Mouse (Mus musculus) CH12.LX (cell line): ENCODE data around the gene Cyp1a1. TPM values are rescaled to one million over a fixed set of nuclear protein-coding genes. Genes with fewer than 3 reads are reported as not detected.

Experiments
- DNase-seq: peaks from one replicate; pipeline ENCODE4 v3.0.0-alpha.2; 2013; ENCODE audit errors: extremely low read depth
- H3K27ac ChIP-seq: 2 replicates; pipeline ENCODE4 v1.5.1; 2012; ENCODE audit warnings: low read depth, mild to moderate bottlenecking, control low read depth, moderate library complexity; ENCODE audit not compliant: insufficient read depth
- H3K27me3 ChIP-seq: replicated peaks from 2 replicates; pipeline ENCODE3; 2012; ENCODE audit warnings: inconsistent platforms
- H3K36me3 ChIP-seq, 2 experiments: replicated peaks in 1 of 2; 2 replicates each; pipeline versions ENCODE3 to v1.6.1; 2012; ENCODE audit warnings: inconsistent platforms in 1 of 2, low read length in 1 of 2, mild to moderate bottlenecking in 1 of 2, mixed read lengths in 1 of 2, moderate library complexity in 1 of 2; ENCODE audit not compliant: control insufficient read depth in 1 of 2, insufficient read depth in 1 of 2
- H3K4me1 ChIP-seq, 2 experiments: 2 replicates each; pipeline ENCODE4 v1.6.1; 2012; ENCODE audit warnings: inconsistent platforms in 1 of 2, moderate library complexity in 1 of 2; ENCODE audit not compliant: insufficient read depth in 2 of 2, control insufficient read depth in 1 of 2
- H3K4me2 ChIP-seq: 2 replicates; pipeline ENCODE4 v1.6.1; 2012; ENCODE audit warnings: low read depth, mild to moderate bottlenecking, control low read depth; ENCODE audit not compliant: poor library complexity, insufficient read depth, severe bottlenecking
- H3K4me3 ChIP-seq, 3 experiments: fragments of 150-350 bp in 1 of 3; sonication (generic) in 1 of 3; replicated peaks in 1 of 3; 2 replicates each; pipeline versions ENCODE3 to v1.5.1; 2011 to 2012; ENCODE audit warnings: low read depth in 2 of 3, low read length in 2 of 3, mild to moderate bottlenecking in 2 of 3, moderate library complexity in 2 of 3, control low read depth in 1 of 3, improper control_type of control experiment in 1 of 3, inconsistent platforms in 1 of 3, mixed read lengths in 1 of 3; ENCODE audit not compliant: poor library complexity in 1 of 3
- H3K79me2 ChIP-seq: replicated peaks from 2 replicates; pipeline ENCODE4 v1.6.1; 2012; ENCODE audit warnings: mild to moderate bottlenecking, moderate library complexity; ENCODE audit not compliant: control insufficient read depth, poor library complexity, insufficient read depth, severe bottlenecking; ENCODE audit errors: extremely low read depth
- H3K9ac ChIP-seq: 2 replicates; pipeline ENCODE4 v1.6.1; 2012; ENCODE audit warnings: low read depth, mild to moderate bottlenecking, control low read depth, moderate library complexity; ENCODE audit not compliant: insufficient read depth
- H3K9me3 ChIP-seq: replicated peaks from 2 replicates; pipeline ENCODE3; 2012; ENCODE audit warnings: low read length, inconsistent platforms, mixed read lengths
- BHLHE40 ChIP-seq: IDR thresholded peaks from 2 replicates; pipeline ENCODE4 v1.6.1; 2011; ENCODE audit warnings: mild to moderate bottlenecking, low read depth, low read length, improper control_type of control experiment
- CHD2 ChIP-seq: IDR thresholded peaks from 2 replicates; pipeline ENCODE4 v1.6.1; 2011; ENCODE audit warnings: low read length, improper control_type of control experiment
- CTCF ChIP-seq, 2 experiments: IDR thresholded peaks in 1 of 2; conservative IDR thresholded peaks in 1 of 2; 2 replicates each; pipeline ENCODE4 v1.5.1; 2011 to 2012; ENCODE audit warnings: low read depth in 2 of 2, low read length in 2 of 2, improper control_type of control experiment in 1 of 2, inconsistent platforms in 1 of 2, mild to moderate bottlenecking in 1 of 2, moderate library complexity in 1 of 2
- E2F4 ChIP-seq: IDR thresholded peaks from 2 replicates; pipeline ENCODE4 v1.6.1; 2011; ENCODE audit warnings: low read depth, low read length, improper control_type of control experiment; ENCODE audit not compliant: insufficient replicate concordance
- ELF1 ChIP-seq: IDR thresholded peaks from 2 replicates; pipeline ENCODE4 v1.6.1; 2014; ENCODE audit warnings: low read depth, mild to moderate bottlenecking, inconsistent platforms, low read length, improper control_type of control experiment
- GABPA ChIP-seq: IDR thresholded peaks from 2 replicates; pipeline ENCODE4 v1.6.1; 2012; ENCODE audit warnings: low read depth, low read length, improper control_type of control experiment, inconsistent platforms; ENCODE audit not compliant: insufficient replicate concordance
- JUND ChIP-seq: conservative IDR thresholded peaks from 2 replicates; pipeline ENCODE4 v1.6.1; 2011; ENCODE audit warnings: low read depth, low read length, improper control_type of control experiment
- MAFK ChIP-seq: IDR thresholded peaks from 2 replicates; pipeline ENCODE4 v1.6.1; 2011; ENCODE audit warnings: low read length, improper control_type of control experiment; ENCODE audit not compliant: insufficient replicate concordance
- MAX ChIP-seq: IDR thresholded peaks from 2 replicates; pipeline ENCODE4 v1.6.1; 2011; ENCODE audit warnings: low read length, improper control_type of control experiment
- MAZ ChIP-seq: IDR thresholded peaks from 2 replicates; pipeline ENCODE4 v1.6.1; 2012; ENCODE audit warnings: low read depth, mild to moderate bottlenecking, inconsistent platforms, low read length, improper control_type of control experiment, moderate library complexity
- MEF2A ChIP-seq: IDR thresholded peaks from 2 replicates; pipeline ENCODE4 v1.6.1; 2014; ENCODE audit warnings: low read depth, mild to moderate bottlenecking, inconsistent platforms, low read length, improper control_type of control experiment, borderline replicate concordance
- NELFE ChIP-seq: IDR thresholded peaks from 2 replicates; pipeline ENCODE4 v1.6.1; 2011; ENCODE audit warnings: low read depth, low read length, improper control_type of control experiment
- POLR2AphosphoS2 ChIP-seq: IDR thresholded peaks from 2 replicates; pipeline ENCODE4 v1.6.1; 2011; ENCODE audit warnings: low read depth, low read length, improper control_type of control experiment
- RAD21 ChIP-seq: IDR thresholded peaks from 2 replicates; pipeline ENCODE4 v1.6.1; 2011; ENCODE audit warnings: low read depth, mild to moderate bottlenecking, low read length, improper control_type of control experiment, moderate library complexity
- RCOR1 ChIP-seq: conservative IDR thresholded peaks from 2 replicates; pipeline ENCODE4 v1.6.1; 2012; ENCODE audit warnings: low read depth, mild to moderate bottlenecking, inconsistent platforms, low read length, improper control_type of control experiment
- SIN3A ChIP-seq: IDR thresholded peaks from 2 replicates; pipeline ENCODE4 v1.6.1; 2012; ENCODE audit warnings: low read length, improper control_type of control experiment, inconsistent platforms
- SMC3 ChIP-seq: IDR thresholded peaks from 2 replicates; pipeline ENCODE4 v1.6.1; 2011; ENCODE audit warnings: low read depth, low read length, improper control_type of control experiment
- USF1 ChIP-seq: IDR thresholded peaks from 2 replicates; pipeline ENCODE4 v1.6.1; 2014; ENCODE audit warnings: low read depth, mild to moderate bottlenecking, inconsistent platforms, low read length, improper control_type of control experiment
- ZKSCAN1 ChIP-seq: IDR thresholded peaks from 2 replicates; pipeline ENCODE4 v1.6.1; 2012; ENCODE audit warnings: low read depth, inconsistent platforms, low read length, improper control_type of control experiment, borderline replicate concordance
- ZMIZ1 ChIP-seq: IDR thresholded peaks from 2 replicates; pipeline ENCODE4 v1.6.1; 2012; ENCODE audit warnings: low read depth, mild to moderate bottlenecking, inconsistent platforms, low read length, improper control_type of control experiment
- ZNF384 ChIP-seq: IDR thresholded peaks from 2 replicates; pipeline ENCODE4 v1.6.1; 2012; ENCODE audit warnings: low read depth, low read length, improper control_type of control experiment, inconsistent platforms
- dilution Hi-C: fragments of 300-500 bp; cut with MboI; formaldehyde crosslinking; loops from 2 replicates; pipeline ENCODE4 v1.14.3; 2020; ENCODE audit warnings: low sequenced_read_pairs; ENCODE audit not compliant: extremely low pct_unique_long_range_greater_than_20kb, extremely low pct_ligation_motif_present
- in situ Hi-C: fragments of 300-500 bp; cut with MboI; formaldehyde crosslinking; loops from 3 replicates; pipeline ENCODE4 v1.14.3; 2019; ENCODE audit warnings: low sequenced_read_pairs, low pct_ligation_motif_present, low pct_unique_long_range_greater_than_20kb, mixed read lengths
- polyA plus RNA-seq: library from polyadenylated mRNA; unstranded; fragments of >175 nt; gene quantifications from 2 replicates; pipeline ENCODE4 v1.2.1, GENCODE M21; 2012; ENCODE audit warnings: low read depth; ENCODE audit not compliant: insufficient read length
- total RNA-seq, 2 experiments: library from RNA; depleted of rRNA; stranded (reverse); fragments of 300-350 nt in 1 of 2; fragments of >200 nt in 1 of 2; gene quantifications; 2 replicates each; pipeline ENCODE4 v1.2.3; 2012 to 2014

Cyp1a1 gene
- total and polyA plus RNA-seq, 3 experiments, result 0.11 to 0.13 TPM; not detected in 1

DNA sequence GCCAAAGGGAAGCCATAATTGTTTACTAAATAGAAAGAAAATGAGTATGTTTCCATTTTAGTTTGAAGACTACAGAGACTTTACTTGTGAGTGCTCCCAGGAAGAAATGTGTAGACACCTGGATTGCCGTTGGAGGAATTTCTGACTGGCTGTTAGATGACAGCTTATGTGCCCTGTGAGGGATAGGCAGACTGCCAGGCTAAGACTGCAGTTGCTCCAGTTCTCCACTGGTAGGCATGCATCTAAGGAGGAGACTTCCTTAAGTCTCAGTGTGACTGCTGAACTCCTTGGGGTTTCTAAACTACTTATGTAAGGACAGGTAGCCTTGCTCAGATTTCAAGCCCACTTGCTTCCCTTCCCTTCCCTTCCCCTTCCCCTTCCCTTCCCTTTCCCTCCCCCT, 40.6 kb downstream of the Cyp1a1 start:
- Histone ChIP-seq H3K4me1 (no peaks in the 10 kb centered on the region), H3K27ac (no peak overlapping the region), H3K36me3 (peaks cover 37 to 89% of the 10 kb centered on the region in 2 experiments), H3K4me2 (no peak overlapping the region), H3K27me3 (no peaks in the 10 kb centered on the region), H3K9me3 (peaks cover 2% of the 10 kb centered on the region), H3K4me3 (no peak overlapping the region), H3K79me2 (peaks cover 11% of the 10 kb centered on the region; the same call in 1 of the 2 replicates), H3K9ac (no peak overlapping the region)
- TF ChIP-seq CHD2 (no peak), JUND (no peak), POLR2AphosphoS2 (no peak)
- in situ Hi-C loops (no loop called here), dilution Hi-C loops (no loop called here)
- DNase-seq, result no peak

- dilution Hi-C loops, result no loop called here
- TF ChIP-seq POLR2AphosphoS2, result no peak
- no peak for TF ChIP-seq CTCF (conservative IDR thresholded peaks at IDR 0.05 in 1 of 2, IDR thresholded peaks at IDR 0.05 in 1 of 2; ENCODE audit: low read depth in 2 of 2, low read length in 2 of 2)
- TF ChIP-seq CHD2, result no peak
- no peak for TF ChIP-seq GABPA
- no peak for TF ChIP-seq ZKSCAN1
- TF ChIP-seq ZMIZ1, result no peak
- no peak for TF ChIP-seq ZNF384
- TF ChIP-seq E2F4, result no peak
- no peak for TF ChIP-seq MAFK
- no peak for TF ChIP-seq USF1
- TF ChIP-seq MAX, result no peak
- no peak for TF ChIP-seq SMC3
- no peak for TF ChIP-seq BHLHE40
- no peak for TF ChIP-seq RCOR1
- no peak for TF ChIP-seq MEF2A
- no peak for TF ChIP-seq SIN3A
- TF ChIP-seq MAZ, result no peak
- TF ChIP-seq ELF1, result no peak
- TF ChIP-seq RAD21, result no peak
- TF ChIP-seq NELFE, result no peak
- TF ChIP-seq, all 38 proteins: peak for 0
- in situ Hi-C loops, result no loop called here
- Histone ChIP-seq H3K36me3 (peaks cover 27 to 86% of the 10 kb centered on the region in 2 experiments), H3K4me2 (no peak overlapping the region), H3K4me1 (no peaks in the 10 kb centered on the region), H3K79me2 (peaks cover 6% of the 10 kb centered on the region; the same call in 1 of the 2 replicates), H3K27me3 (no peaks in the 10 kb centered on the region), H3K27ac (no peak overlapping the region), H3K9ac (no peak overlapping the region), H3K9me3 (no peaks in the 10 kb centered on the region), H3K4me3 (no peak overlapping the region)
- DNase-seq, result no peak
Measured at GRCm38 (mm10) chr9:57733606-57734005, 45.9 kb downstream of the Cyp1a1 start.
